Mouse (Mus musculus): ENCODE measurements around the gene Fkrp. TPM values are rescaled to one million over a fixed set of nuclear protein-coding genes. Genes with fewer than 3 reads are reported as not detected.

Gene Fkrp
- 27.5 and 28.2 TPM in 2 replicates for total RNA-seq (2021)
- long read RNA-seq, transcript Fkrp-201 (3 exons, 2,827 nt), result major isoform, 12 of 27 reads
- long read RNA-seq, partial matches to known transcripts, result 2 of 27 reads
- long read RNA-seq, other reads (novel, unspliced or antisense), result 12 of 27 reads

DNA sequence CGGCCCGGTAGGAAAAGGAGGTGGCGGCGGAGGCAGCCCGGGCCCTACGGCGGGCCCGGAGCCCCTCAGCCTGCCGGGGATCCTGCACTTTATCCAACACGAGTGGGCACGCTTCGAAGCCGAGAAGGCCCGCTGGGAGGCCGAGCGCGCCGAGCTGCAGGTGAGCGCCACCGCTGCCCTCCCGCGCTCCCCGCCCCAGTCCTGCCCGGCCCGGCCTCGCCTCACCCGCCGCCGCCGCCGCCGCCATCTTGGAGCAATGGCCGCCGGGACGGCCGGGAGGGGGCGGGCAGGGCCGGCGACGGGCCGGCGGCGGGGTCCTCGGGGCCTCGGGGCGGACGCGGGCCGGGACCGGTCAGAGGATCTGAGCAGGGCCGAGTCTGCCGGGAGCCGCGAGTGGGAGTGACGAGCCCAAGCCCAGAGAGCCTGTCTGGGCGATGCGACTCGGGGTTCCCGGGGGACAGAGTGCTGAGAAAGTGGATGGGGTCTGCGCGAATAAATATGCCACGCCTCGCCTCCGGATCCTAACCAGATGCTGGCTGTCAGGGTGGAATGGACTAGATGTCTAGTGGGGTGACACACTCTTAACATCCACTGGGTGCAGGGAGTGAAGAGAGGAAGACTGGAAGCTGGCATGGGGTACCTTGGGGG, at the start of gene Fkrp:
Gene Fkrp, minus strand, starts transcription at position 258 of the 648 bp plus-strand sequence.
- peak; percentile 72 for DNase-seq

- peak; percentile 51 for DNase-seq
Measured at GRCm38 (mm10) chr7:16859902-16860651, 43.5 kb upstream of the Fkrp start.

DNA sequence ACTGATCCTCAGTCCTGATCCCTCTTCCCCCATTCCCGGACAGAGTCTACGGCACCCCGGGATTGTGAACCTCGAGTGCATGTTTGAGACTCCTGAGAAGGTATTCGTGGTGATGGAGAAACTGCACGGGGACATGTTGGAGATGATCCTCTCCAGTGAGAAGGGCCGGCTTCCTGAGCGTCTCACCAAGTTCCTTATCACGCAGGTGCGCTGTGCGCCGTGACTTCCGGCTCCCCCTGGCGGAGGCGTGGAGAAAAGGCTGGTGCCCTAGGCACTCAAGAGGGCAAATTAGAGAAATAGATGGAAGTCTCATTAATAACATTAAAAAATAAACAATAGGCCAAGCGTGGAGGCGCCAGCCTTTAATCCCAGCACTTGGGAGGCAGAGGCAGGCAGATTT, 41.8 kb upstream of the Fkrp start:
- peak; percentile 54 for DNase-seq

DNA sequence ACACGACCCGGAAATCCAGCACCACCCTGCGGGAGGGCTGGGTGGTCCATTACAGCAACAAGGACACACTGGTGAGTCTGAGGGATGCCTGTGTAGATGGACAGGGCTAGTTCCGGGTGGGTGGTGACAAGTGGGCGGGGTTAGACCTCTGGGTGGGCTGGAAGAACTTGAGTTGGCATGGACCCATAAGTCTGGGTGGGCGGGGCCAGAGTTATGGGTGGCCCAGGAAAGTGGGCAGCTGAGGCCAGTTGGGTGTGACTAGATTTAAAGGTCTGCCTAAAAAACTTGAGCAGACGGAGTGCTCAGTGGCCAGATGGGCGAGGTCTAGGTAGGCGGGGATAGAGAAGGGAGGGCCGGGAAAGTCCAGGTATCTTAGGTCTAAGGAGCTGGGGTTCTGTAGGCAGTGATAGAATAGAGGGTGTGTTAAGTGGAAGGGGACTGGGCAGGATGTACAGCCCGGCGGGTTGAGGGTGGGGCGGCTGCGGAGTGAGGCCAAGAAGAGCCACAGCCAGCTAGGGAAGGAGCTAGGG, 36.8 kb upstream of the Fkrp start:
- no peak for DNase-seq

GRCm38 (mm10) chr7:16851636-16852035, 35.1 kb upstream of the Fkrp start:
- no peak for DNase-seq

DNA sequence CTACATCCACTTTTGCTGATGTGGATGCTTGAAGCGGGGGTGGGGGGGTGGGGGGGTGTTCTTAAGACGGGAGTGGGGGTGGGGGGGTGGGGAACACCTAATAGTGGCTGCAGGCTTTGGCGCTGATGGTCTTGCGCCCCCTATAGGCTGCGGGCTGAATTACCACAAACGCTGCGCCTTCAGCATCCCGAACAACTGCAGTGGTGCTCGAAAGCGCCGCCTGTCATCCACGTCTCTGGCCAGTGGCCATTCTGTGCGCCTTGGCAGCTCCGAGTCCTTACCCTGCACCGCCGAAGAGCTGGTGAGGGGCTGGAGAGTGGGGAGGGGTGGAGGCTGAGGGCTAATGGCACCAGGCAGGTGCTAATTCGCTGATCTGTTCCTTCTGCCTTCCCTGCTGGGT, 32.0 kb upstream of the Fkrp start:
- peak; percentile 50 for DNase-seq

- no peak for DNase-seq
Measured at GRCm38 (mm10) chr7:16847507-16847906, 31.0 kb upstream of the Fkrp start.

DNA sequence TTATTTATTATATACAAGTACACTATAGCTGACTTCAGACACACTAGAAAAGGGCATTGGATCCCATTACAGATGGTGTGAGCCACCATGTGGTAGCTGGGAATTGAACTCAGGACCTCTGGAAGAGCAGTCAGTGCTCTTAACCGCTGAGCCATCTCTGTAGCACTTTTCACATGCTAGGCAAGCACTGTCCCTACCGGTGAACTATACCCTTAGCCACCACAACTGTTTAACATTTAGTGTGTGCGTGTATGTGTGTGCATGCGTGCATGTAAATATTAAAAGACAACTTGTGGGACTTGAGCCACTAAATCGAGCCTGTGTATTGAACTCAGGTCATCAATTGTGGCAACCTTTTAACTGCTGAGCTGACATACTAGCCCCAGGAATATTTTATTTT, 30.2 kb upstream of the Fkrp start:
- DNase-seq, result no peak

DNA sequence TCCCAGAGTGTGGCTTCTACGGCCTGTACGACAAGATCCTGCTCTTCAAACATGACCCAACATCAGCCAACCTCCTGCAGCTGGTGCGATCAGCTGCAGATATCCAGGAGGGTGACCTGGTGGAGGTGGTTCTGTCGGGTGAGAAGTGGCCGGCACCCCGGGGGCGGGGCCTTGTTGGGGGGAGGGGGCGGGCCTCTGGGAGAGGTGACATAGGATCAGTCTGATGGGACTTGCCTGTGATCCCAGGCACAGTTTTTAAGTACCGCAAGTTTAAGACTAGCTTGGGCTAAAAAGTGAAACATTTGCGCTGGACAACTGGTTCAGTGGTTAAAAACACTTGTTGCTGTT, 29.3 kb upstream of the Fkrp start:
- DNase-seq, result no peak

- no peak for DNase-seq
Measured at GRCm38 (mm10) chr7:16845072-16845819, 28.7 kb upstream of the Fkrp start.

GRCm38 (mm10) chr7:16844696-16845071, 28.2 kb upstream of the Fkrp start:
- no peak for DNase-seq

DNA sequence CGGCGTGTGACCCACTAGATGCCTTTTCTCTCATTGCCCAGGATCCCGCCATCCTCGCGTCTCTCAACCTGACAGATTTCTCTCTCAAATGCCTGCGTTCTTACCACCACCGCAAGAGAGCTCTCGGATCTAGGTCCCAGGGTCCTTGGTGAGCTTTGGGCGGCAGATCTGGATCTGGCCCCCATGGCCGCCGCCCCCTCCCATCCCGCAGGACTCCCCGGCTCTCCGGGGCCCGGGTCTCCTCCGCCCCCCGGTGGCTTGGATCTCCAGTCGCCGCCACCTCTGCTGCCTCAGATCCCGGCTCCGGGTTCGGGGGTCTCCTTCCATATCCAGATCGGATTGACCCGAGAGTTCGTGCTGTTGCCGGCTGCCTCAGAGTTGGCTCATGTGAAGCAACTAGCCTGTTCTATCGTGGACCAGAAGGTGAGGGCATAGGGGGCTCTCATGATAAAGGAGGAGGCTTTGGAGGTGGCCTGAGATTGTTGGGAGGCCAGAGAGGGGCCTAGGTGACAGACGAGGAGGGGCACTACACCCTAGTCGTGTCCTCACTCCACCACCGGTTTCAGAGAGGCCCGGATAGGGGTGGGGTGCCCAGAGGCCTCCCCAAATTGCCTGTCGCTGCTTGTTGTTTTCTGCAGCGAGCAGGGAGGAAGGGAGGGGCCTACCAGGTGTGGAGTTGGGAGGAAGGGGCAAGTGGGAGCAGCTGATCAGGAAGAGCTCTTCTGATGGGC, 27.1 kb upstream of the Fkrp start:
- no peak for DNase-seq

DNA sequence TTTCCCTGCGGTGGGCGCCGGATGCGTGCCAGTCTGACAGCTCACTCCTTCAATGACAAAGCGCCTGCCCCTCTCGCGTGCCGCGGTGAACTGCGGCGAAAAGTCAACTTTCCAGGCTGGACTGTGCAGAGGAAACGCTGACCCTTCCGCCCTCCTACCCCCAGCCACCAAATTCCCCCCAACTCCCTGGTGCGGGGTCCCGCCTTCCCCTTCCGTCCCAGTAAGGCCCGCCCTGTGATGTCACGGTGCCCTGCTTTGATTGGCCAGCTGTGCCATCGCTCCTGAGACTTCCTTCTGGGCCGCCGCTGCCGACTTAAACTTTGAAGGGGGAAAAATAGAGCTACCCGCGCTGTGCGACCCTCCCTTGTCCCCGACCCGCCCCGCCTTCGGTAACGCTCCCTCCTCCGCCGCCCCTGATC, 26.1 kb upstream of the Fkrp start, which contains the start of gene Prkd2:
Gene Prkd2, plus strand, starts transcription at position 258 of the 419 bp plus-strand sequence.
- DNase-seq, result peak; percentile 91

- DNase-seq, result no peak
Measured at GRCm38 (mm10) chr7:16841561-16842560, 25.3 kb upstream of the Fkrp start.

DNA sequence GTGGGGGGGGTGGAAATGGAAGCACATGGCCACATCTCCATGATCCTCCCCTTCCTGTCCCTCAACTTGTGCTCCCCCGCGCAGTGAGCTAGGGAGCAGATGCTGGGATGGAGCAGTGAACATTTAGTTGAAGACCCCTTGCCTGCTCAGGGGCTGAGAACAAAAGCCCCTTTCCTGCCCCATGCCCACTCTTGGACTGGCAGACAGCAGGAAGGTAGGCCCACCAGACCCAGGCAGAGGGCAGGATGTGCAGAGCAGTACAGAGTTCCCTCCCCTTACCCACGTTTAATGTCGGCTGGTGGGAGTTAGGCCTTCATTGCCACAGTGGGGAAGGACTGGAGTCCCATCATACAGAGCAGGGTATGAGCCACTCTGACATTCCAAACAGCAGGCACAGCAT, 24.5 kb upstream of the Fkrp start:
- DNase-seq, result no peak

DNA sequence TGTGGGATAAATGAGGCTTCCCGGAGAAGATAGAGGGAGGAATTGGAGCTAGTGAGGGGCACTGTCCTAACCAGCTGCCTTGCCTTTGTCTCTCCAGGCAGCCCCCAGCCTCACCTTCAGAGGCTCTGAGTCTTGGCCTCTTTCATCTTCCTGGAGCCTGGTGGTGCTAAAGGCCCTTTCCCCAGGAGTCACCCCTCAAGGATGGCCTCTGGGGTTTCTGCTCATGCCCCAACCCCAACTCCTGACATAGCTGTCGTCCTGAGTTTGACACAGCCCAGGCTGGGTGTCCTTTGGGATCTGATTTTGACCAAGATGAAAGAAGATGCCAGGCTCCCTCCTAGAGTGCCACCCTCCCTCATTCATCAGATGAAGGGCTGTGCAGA, 23.6 kb upstream of the Fkrp start:
- DNase-seq, result no peak

DNA sequence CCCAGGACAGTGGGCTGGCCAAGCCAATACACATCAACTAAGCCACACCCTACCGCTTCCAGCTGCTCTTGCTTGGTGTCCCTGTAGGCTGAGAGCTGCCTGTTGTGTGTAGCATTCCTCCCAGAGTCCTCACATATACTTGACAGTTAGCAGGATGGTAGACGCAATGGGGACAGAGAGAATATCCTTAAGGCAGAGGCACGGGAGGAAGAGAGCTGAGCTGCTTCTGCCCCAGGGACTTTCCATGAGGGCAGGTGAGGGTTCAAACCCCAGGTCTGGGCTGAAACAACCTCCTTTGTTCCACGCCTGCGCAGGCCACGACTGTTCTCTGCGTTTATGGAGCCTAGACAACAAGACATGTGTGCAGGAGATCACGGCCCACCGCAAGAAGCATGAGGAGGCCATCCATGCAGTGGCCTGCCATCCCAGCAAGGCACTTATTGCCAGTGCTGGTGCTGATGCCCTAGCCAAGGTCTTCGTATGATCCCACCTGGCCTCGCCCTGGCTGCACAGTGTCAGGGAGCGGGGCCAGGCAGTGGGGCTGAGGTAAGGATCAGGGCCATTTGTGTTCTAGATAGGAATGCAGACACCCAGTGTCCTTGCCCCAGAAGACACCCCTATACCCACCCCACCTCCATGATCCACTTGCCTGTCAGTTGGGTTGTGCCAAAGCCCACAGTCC, 23.0 kb upstream of the Fkrp start:
- DNase-seq, result no peak

- DNase-seq, result no peak
Measured at GRCm38 (mm10) chr7:16838804-16839426, 22.4 kb upstream of the Fkrp start.

- DNase-seq, result no peak
Measured at GRCm38 (mm10) chr7:16837916-16838803, 21.6 kb upstream of the Fkrp start.

All from adrenal gland, postnatal 25 days (tissue).